Mouse (Mus musculus) CH12.LX (cell line): ENCODE results near the gene Ociad1. TPM values are rescaled to one million over a fixed set of nuclear protein-coding genes. Genes with fewer than 3 reads are reported as not detected.

Experiments
- DNase-seq: peaks from one replicate; pipeline ENCODE4 v3.0.0-alpha.2; 2013; ENCODE audit errors: extremely low read depth
- H3K27ac ChIP-seq: 2 replicates; pipeline ENCODE4 v1.5.1; 2012; ENCODE audit warnings: low read depth, mild to moderate bottlenecking, control low read depth, moderate library complexity; ENCODE audit not compliant: insufficient read depth
- H3K27me3 ChIP-seq: replicated peaks from 2 replicates; pipeline ENCODE3; 2012; ENCODE audit warnings: inconsistent platforms
- H3K36me3 ChIP-seq, 2 experiments: replicated peaks in 1 of 2; 2 replicates each; pipeline versions ENCODE3 to v1.6.1; 2012; ENCODE audit warnings: inconsistent platforms in 1 of 2, low read length in 1 of 2, mild to moderate bottlenecking in 1 of 2, mixed read lengths in 1 of 2, moderate library complexity in 1 of 2; ENCODE audit not compliant: control insufficient read depth in 1 of 2, insufficient read depth in 1 of 2
- H3K4me1 ChIP-seq, 2 experiments: 2 replicates each; pipeline ENCODE4 v1.6.1; 2012; ENCODE audit warnings: inconsistent platforms in 1 of 2, moderate library complexity in 1 of 2; ENCODE audit not compliant: insufficient read depth in 2 of 2, control insufficient read depth in 1 of 2
- H3K4me2 ChIP-seq: 2 replicates; pipeline ENCODE4 v1.6.1; 2012; ENCODE audit warnings: low read depth, mild to moderate bottlenecking, control low read depth; ENCODE audit not compliant: poor library complexity, insufficient read depth, severe bottlenecking
- H3K4me3 ChIP-seq, 3 experiments: fragments of 150-350 bp in 1 of 3; sonication (generic) in 1 of 3; replicated peaks in 1 of 3; 2 replicates each; pipeline versions ENCODE3 to v1.5.1; 2011 to 2012; ENCODE audit warnings: low read depth in 2 of 3, low read length in 2 of 3, mild to moderate bottlenecking in 2 of 3, moderate library complexity in 2 of 3, control low read depth in 1 of 3, improper control_type of control experiment in 1 of 3, inconsistent platforms in 1 of 3, mixed read lengths in 1 of 3; ENCODE audit not compliant: poor library complexity in 1 of 3
- H3K79me2 ChIP-seq: replicated peaks from 2 replicates; pipeline ENCODE4 v1.6.1; 2012; ENCODE audit warnings: mild to moderate bottlenecking, moderate library complexity; ENCODE audit not compliant: control insufficient read depth, poor library complexity, insufficient read depth, severe bottlenecking; ENCODE audit errors: extremely low read depth
- H3K9ac ChIP-seq: 2 replicates; pipeline ENCODE4 v1.6.1; 2012; ENCODE audit warnings: low read depth, mild to moderate bottlenecking, control low read depth, moderate library complexity; ENCODE audit not compliant: insufficient read depth
- H3K9me3 ChIP-seq: replicated peaks from 2 replicates; pipeline ENCODE3; 2012; ENCODE audit warnings: low read length, inconsistent platforms, mixed read lengths
- BHLHE40 ChIP-seq: IDR thresholded peaks from 2 replicates; pipeline ENCODE4 v1.6.1; 2011; ENCODE audit warnings: mild to moderate bottlenecking, low read depth, low read length, improper control_type of control experiment
- E2F4 ChIP-seq: IDR thresholded peaks from 2 replicates; pipeline ENCODE4 v1.6.1; 2011; ENCODE audit warnings: low read depth, low read length, improper control_type of control experiment; ENCODE audit not compliant: insufficient replicate concordance
- EP300 ChIP-seq: IDR thresholded peaks from 2 replicates; pipeline ENCODE4 v1.6.1; 2011; ENCODE audit warnings: low read length, improper control_type of control experiment
- GABPA ChIP-seq: IDR thresholded peaks from 2 replicates; pipeline ENCODE4 v1.6.1; 2012; ENCODE audit warnings: low read depth, low read length, improper control_type of control experiment, inconsistent platforms; ENCODE audit not compliant: insufficient replicate concordance
- HCFC1 ChIP-seq: IDR thresholded peaks from 2 replicates; pipeline ENCODE4 v1.6.1; 2012; ENCODE audit warnings: low read depth, mild to moderate bottlenecking, inconsistent platforms, low read length, improper control_type of control experiment
- IRF4 ChIP-seq: IDR thresholded peaks from 2 replicates; pipeline ENCODE4 v1.6.1; 2014; ENCODE audit warnings: low read depth, mild to moderate bottlenecking, inconsistent platforms, low read length, improper control_type of control experiment
- JUND ChIP-seq: conservative IDR thresholded peaks from 2 replicates; pipeline ENCODE4 v1.6.1; 2011; ENCODE audit warnings: low read depth, low read length, improper control_type of control experiment
- KAT2A ChIP-seq: IDR thresholded peaks from 2 replicates; pipeline ENCODE4 v1.6.1; 2012; ENCODE audit warnings: low read length, improper control_type of control experiment, inconsistent platforms; ENCODE audit not compliant: insufficient replicate concordance
- MEF2A ChIP-seq: IDR thresholded peaks from 2 replicates; pipeline ENCODE4 v1.6.1; 2014; ENCODE audit warnings: low read depth, mild to moderate bottlenecking, inconsistent platforms, low read length, improper control_type of control experiment, borderline replicate concordance
- MXI1 ChIP-seq: IDR thresholded peaks from 2 replicates; pipeline ENCODE4 v1.6.1; 2011; ENCODE audit warnings: mild to moderate bottlenecking, low read depth, low read length, improper control_type of control experiment
- MYC ChIP-seq: IDR thresholded peaks from 2 replicates; pipeline ENCODE4 v1.6.1; 2011; ENCODE audit warnings: low read depth, mild to moderate bottlenecking, improper control_type of control experiment, low read length
- NELFE ChIP-seq: IDR thresholded peaks from 2 replicates; pipeline ENCODE4 v1.6.1; 2011; ENCODE audit warnings: low read depth, low read length, improper control_type of control experiment
- NRF1 ChIP-seq: IDR thresholded peaks from 2 replicates; pipeline ENCODE4 v1.6.1; 2014; ENCODE audit warnings: low read depth, mild to moderate bottlenecking, inconsistent platforms, low read length, improper control_type of control experiment, moderate library complexity
- RCOR1 ChIP-seq: conservative IDR thresholded peaks from 2 replicates; pipeline ENCODE4 v1.6.1; 2012; ENCODE audit warnings: low read depth, mild to moderate bottlenecking, inconsistent platforms, low read length, improper control_type of control experiment
- SIN3A ChIP-seq: IDR thresholded peaks from 2 replicates; pipeline ENCODE4 v1.6.1; 2012; ENCODE audit warnings: low read length, improper control_type of control experiment, inconsistent platforms
- UBTF ChIP-seq: IDR thresholded peaks from 2 replicates; pipeline ENCODE4 v1.6.1; 2012; ENCODE audit warnings: low read depth, mild to moderate bottlenecking, inconsistent platforms, low read length, improper control_type of control experiment, moderate library complexity
- USF1 ChIP-seq: IDR thresholded peaks from 2 replicates; pipeline ENCODE4 v1.6.1; 2014; ENCODE audit warnings: low read depth, mild to moderate bottlenecking, inconsistent platforms, low read length, improper control_type of control experiment
- USF2 ChIP-seq: conservative IDR thresholded peaks from 2 replicates; pipeline ENCODE4 v1.6.1; 2011; ENCODE audit warnings: low read depth, low read length, improper control_type of control experiment
- dilution Hi-C: fragments of 300-500 bp; cut with MboI; formaldehyde crosslinking; loops from 2 replicates; pipeline ENCODE4 v1.14.3; 2020; ENCODE audit warnings: low sequenced_read_pairs; ENCODE audit not compliant: extremely low pct_unique_long_range_greater_than_20kb, extremely low pct_ligation_motif_present
- in situ Hi-C: fragments of 300-500 bp; cut with MboI; formaldehyde crosslinking; loops from 3 replicates; pipeline ENCODE4 v1.14.3; 2019; ENCODE audit warnings: low sequenced_read_pairs, low pct_ligation_motif_present, low pct_unique_long_range_greater_than_20kb, mixed read lengths
- polyA plus RNA-seq: library from polyadenylated mRNA; unstranded; fragments of >175 nt; gene quantifications from 2 replicates; pipeline ENCODE4 v1.2.1, GENCODE M21; 2012; ENCODE audit warnings: low read depth; ENCODE audit not compliant: insufficient read length
- total RNA-seq, 2 experiments: library from RNA; depleted of rRNA; stranded (reverse); fragments of 300-350 nt in 1 of 2; fragments of >200 nt in 1 of 2; gene quantifications; 2 replicates each; pipeline ENCODE4 v1.2.3; 2012 to 2014

Ociad1 gene
- total and polyA plus RNA-seq, 3 experiments, result 153 to 329 (median 292) TPM

GRCm38 (mm10) chr5:73279732-73280566, 12.6 kb upstream of the Ociad1 start:
- in situ Hi-C loops, result no loop called here
- no peaks in the 10 kb centered on the region for H3K79me2 ChIP-seq
- dilution Hi-C loops, result no loop called here

GRCm38 (mm10) chr5:73280567-73280850, 12.1 kb upstream of the Ociad1 start:
- Histone ChIP-seq H3K79me2 (no peaks in the 10 kb centered on the region), H3K4me2 (peak overlapping the region; percentile 11; the same call in 1 of the 2 replicates), H3K9ac (no peak overlapping the region), H3K9me3 (no peaks in the 10 kb centered on the region), H3K4me1 (peaks cover 2 to 24% of the 10 kb centered on the region in 2 experiments; a peak in 3 of 4 replicates), H3K36me3 (no peaks in the 10 kb centered on the region), H3K27ac (no peak overlapping the region)
- dilution Hi-C loops, result no loop called here
- DNase-seq, result no peak
- in situ Hi-C loops, result no loop called here
- no peak for TF ChIP-seq MYC
- TF ChIP-seq MEF2A, result no peak
- no peak for TF ChIP-seq GABPA
- no peak for TF ChIP-seq JUND
- TF ChIP-seq USF1, result no peak
- TF ChIP-seq SIN3A, result no peak
- TF ChIP-seq E2F4, result no peak
- TF ChIP-seq KAT2A, result no peak
- TF ChIP-seq UBTF, result no peak
- TF ChIP-seq USF2, result no peak
- TF ChIP-seq NRF1, result no peak
- TF ChIP-seq NELFE, result no peak
- TF ChIP-seq, all 38 proteins: peak for 0
- no peak overlapping the region for H3K4me3 ChIP-seq
- no peaks in the 10 kb centered on the region for H3K27me3 ChIP-seq

More at GRCm38 (mm10) chr5:73279732-73280566, 12.6 kb upstream of the Ociad1 start:
- Histone ChIP-seq H3K4me2 (peak overlapping the region; percentile 11; the same call in 1 of the 2 replicates), H3K27ac (no peak overlapping the region), H3K27me3 (no peaks in the 10 kb centered on the region), H3K9me3 (no peaks in the 10 kb centered on the region), H3K9ac (peak overlapping the region; percentile 20), H3K36me3 (no peaks in the 10 kb centered on the region), H3K4me3 (no peak overlapping the region), H3K4me1 (peaks cover 2 to 24% of the 10 kb centered on the region in 2 experiments; a peak in 3 of 4 replicates)
- no peak for DNase-seq
- TF ChIP-seq EP300 (peak; percentile 67), IRF4 (peak; percentile 64), BHLHE40 (peak; percentile 71), RCOR1 (no peak), NELFE (no peak), MXI1 (no peak), NRF1 (no peak), MEF2A (peak; percentile 86), JUND (no peak), MYC (no peak), HCFC1 (peak; percentile 7; the same call in 1 of the 2 replicates)
